Mouse (Mus musculus): ENCODE data around the gene Llgl2. TPM values are rescaled to one million over a fixed set of nuclear protein-coding genes. Genes with fewer than 3 reads are reported as not detected.
A peak's percentile ranks its signal among the peaks of the same experiment; 100 is the strongest.

The Llgl2 gene
- polyA plus RNA-seq, 1 experiment: 268 TPM

- Histone ChIP-seq H3K36me3 (ENCODE audit: control insufficient read depth, insufficient read depth, low read length) (peaks cover 15% of the 10 kb centered on the region), H3K4me1 (ENCODE audit: control insufficient read depth, insufficient read depth, insufficient read length, low read length) (peaks cover 22% of the 10 kb centered on the region), H3K4me3 (ENCODE audit: low read depth, low read length) (peak within 1 kb of the TSS; percentile 94), H3K27me3 (ENCODE audit: control insufficient read depth, insufficient read depth, low read length) (no peaks in the 10 kb centered on the region), H3K27ac (ENCODE audit: insufficient read depth, low read depth, low read length) (peak within 1 kb of the TSS; percentile 48)
- no peak for TF ChIP-seq CTCF (IDR thresholded peaks at IDR 0.05; ENCODE audit: extremely low read depth, insufficient read length, insufficient replicate concordance, low read depth, low read length)
- peak; percentile 34; the same call in 1 of the 2 replicates for TF ChIP-seq POLR2A (IDR thresholded peaks at IDR 0.05; ENCODE audit: low read depth, low read length)
- WGBS: under 1% methylated on average over 84 of the region's 84 CpGs
These were observed 9.0 kb upstream of the Llgl2 start, which contains the start of gene Tsen54 for GRCm38 (mm10) chr11:115814605-115815450. Tsen54 (plus strand) TSS chr11:115814724.

GRCm38 (mm10) chr11:115817331-115817730 is 6.5 kb upstream of the Llgl2 start:
- WGBS: 83% methylated on average over 5 of the region's 5 CpGs
- TF ChIP-seq POLR2A (IDR thresholded peaks at IDR 0.05; ENCODE audit: low read depth, low read length) (no peak), CTCF (IDR thresholded peaks at IDR 0.05; ENCODE audit: extremely low read depth, insufficient read length, insufficient replicate concordance, low read depth, low read length) (no peak)
- Histone ChIP-seq H3K4me3 (ENCODE audit: low read depth, low read length) (no peak overlapping the region), H3K4me1 (ENCODE audit: control insufficient read depth, insufficient read depth, insufficient read length, low read length) (peaks cover 7% of the 10 kb centered on the region; the same call in 1 of the 2 replicates), H3K36me3 (ENCODE audit: control insufficient read depth, insufficient read depth, low read length) (peaks cover 18% of the 10 kb centered on the region), H3K27ac (ENCODE audit: insufficient read depth, low read depth, low read length) (no peak overlapping the region), H3K27me3 (ENCODE audit: control insufficient read depth, insufficient read depth, low read length) (no peaks in the 10 kb centered on the region)

DNA sequence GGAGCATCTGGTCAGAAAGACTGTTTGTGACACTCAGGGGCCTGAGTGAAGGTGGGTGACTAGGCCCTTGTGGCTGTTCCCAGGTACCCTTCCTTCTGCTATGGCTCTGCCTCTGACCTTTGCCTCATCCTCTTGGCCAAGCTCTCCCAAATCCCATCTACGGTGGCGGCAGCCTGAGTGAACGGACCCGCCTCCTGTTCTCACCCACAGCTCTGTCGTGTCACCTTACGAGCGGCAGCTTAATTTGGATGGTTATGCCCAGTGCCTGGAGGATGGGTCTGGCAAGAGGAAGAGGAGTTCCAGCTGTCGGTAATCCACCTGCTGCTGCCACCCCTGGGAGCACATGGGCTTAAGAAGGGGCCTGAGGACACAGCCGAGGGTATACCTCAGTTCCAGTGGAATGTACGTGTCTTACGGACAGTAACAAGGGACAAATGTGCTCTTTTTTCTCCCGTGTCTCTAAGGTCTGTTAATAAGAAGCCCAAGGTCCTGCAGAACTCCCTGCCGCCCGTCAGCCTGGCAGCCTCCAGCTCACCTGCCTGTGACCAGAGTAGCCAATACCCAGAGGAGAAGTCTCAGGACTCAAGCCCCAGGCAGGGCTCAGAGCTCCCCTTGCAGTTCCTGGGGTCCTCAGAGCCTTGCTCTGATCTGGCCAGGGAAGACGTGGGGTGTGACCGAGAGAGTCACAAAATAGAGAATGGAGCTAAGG is 3.8 kb upstream of the Llgl2 start:
- 89% methylated on average over 16 of the region's 16 CpGs for WGBS
- TF ChIP-seq POLR2A (IDR thresholded peaks at IDR 0.05; ENCODE audit: low read depth, low read length): no peak
- no peak for TF ChIP-seq CTCF (IDR thresholded peaks at IDR 0.05; ENCODE audit: extremely low read depth, insufficient read length, insufficient replicate concordance, low read depth, low read length)
- no peak overlapping the region for H3K4me3 ChIP-seq (ENCODE audit: low read depth, low read length)
- no peaks in the 10 kb centered on the region for H3K27me3 ChIP-seq (ENCODE audit: control insufficient read depth, insufficient read depth, low read length)
- H3K27ac ChIP-seq (ENCODE audit: insufficient read depth, low read depth, low read length): no peak overlapping the region
- peaks cover 18% of the 10 kb centered on the region for H3K36me3 ChIP-seq (ENCODE audit: control insufficient read depth, insufficient read depth, low read length)
- peaks cover 5% of the 10 kb centered on the region for H3K4me1 ChIP-seq (ENCODE audit: control insufficient read depth, insufficient read depth, insufficient read length, low read length)

GRCm38 (mm10) chr11:115821001-115821400 is 2.8 kb upstream of the Llgl2 start:
- H3K36me3 ChIP-seq (ENCODE audit: control insufficient read depth, insufficient read depth, low read length): peaks cover 18% of the 10 kb centered on the region
- WGBS: 60% methylated on average over 4 of the region's 4 CpGs
- no peak overlapping the region for H3K4me3 ChIP-seq (ENCODE audit: low read depth, low read length)
- H3K27me3 ChIP-seq (ENCODE audit: control insufficient read depth, insufficient read depth, low read length): no peaks in the 10 kb centered on the region
- H3K4me1 ChIP-seq (ENCODE audit: control insufficient read depth, insufficient read depth, insufficient read length, low read length): peaks cover 3% of the 10 kb centered on the region; the same call in 1 of the 2 replicates
- no peak overlapping the region for H3K27ac ChIP-seq (ENCODE audit: insufficient read depth, low read depth, low read length)
- no peak for TF ChIP-seq CTCF (IDR thresholded peaks at IDR 0.05; ENCODE audit: extremely low read depth, insufficient read length, insufficient replicate concordance, low read depth, low read length)
- no peak for TF ChIP-seq POLR2A (IDR thresholded peaks at IDR 0.05; ENCODE audit: low read depth, low read length)

DNA sequence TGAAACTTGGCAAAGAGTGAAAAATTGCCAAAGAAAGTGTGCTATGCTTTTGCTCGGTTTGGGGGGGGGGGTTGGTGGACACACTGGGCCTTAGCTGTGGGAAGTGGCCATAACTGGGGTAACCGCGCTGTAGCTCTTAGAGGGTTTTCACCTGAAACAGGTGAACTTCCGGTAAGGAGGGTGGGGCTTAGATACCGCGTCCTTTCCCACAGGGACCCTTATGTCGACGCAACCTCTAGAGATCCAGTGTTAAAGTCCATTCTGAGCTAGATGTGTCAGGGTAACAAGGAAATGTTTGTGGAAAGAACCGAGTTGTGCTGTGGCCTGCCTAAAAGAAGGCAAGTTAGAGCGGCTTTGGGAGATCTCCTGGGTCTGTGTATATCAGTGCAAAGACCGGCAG is 964 bp downstream of the Llgl2 start:
- Histone ChIP-seq H3K4me1 (ENCODE audit: control insufficient read depth, insufficient read depth, insufficient read length, low read length) (peaks cover 13% of the 10 kb centered on the region), H3K36me3 (ENCODE audit: control insufficient read depth, insufficient read depth, low read length) (peaks cover 17% of the 10 kb centered on the region), H3K27me3 (ENCODE audit: control insufficient read depth, insufficient read depth, low read length) (no peaks in the 10 kb centered on the region), H3K4me3 (ENCODE audit: low read depth, low read length) (peak overlapping the region; percentile 80), H3K27ac (ENCODE audit: insufficient read depth, low read depth, low read length) (peak overlapping the region; percentile 91)
- 8% methylated on average over 11 of the region's 11 CpGs for whole genome bisulfite sequencing
- no peak for TF ChIP-seq CTCF (IDR thresholded peaks at IDR 0.05; ENCODE audit: extremely low read depth, insufficient read length, insufficient replicate concordance, low read depth, low read length)
- TF ChIP-seq POLR2A (IDR thresholded peaks at IDR 0.05; ENCODE audit: low read depth, low read length): no peak

DNA sequence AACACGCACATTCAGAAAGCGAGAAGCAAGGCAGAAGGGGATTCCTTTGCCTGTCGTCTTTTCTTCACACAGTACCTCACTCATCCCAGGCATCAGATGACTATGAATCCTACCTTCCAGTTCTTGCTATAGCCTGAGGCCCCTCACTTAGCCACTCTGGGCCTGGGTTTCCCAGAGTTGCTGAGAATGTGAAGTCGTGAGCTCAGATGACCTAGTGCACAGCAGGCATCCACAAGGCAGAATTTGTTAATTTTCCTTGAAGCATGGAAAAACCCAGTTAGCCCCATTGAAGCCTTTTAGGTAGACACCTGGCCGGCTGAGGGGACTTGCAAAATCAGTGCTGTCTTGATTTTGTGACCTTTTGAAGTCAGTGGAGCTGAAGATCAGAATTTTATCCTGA is 2.6 kb downstream of the Llgl2 start:
- H3K27ac ChIP-seq (ENCODE audit: insufficient read depth, low read depth, low read length): no peak overlapping the region
- H3K27me3 ChIP-seq (ENCODE audit: control insufficient read depth, insufficient read depth, low read length): no peaks in the 10 kb centered on the region
- H3K36me3 ChIP-seq (ENCODE audit: control insufficient read depth, insufficient read depth, low read length): peaks cover 6% of the 10 kb centered on the region; the same call in 1 of the 2 replicates
- no peak overlapping the region for H3K4me3 ChIP-seq (ENCODE audit: low read depth, low read length)
- WGBS: 67% methylated on average over 5 of the region's 5 CpGs
- H3K4me1 ChIP-seq (ENCODE audit: control insufficient read depth, insufficient read depth, insufficient read length, low read length): peaks cover 19% of the 10 kb centered on the region
- TF ChIP-seq POLR2A (IDR thresholded peaks at IDR 0.05; ENCODE audit: low read depth, low read length) (no peak), CTCF (IDR thresholded peaks at IDR 0.05; ENCODE audit: extremely low read depth, insufficient read length, insufficient replicate concordance, low read depth, low read length) (no peak)

DNA sequence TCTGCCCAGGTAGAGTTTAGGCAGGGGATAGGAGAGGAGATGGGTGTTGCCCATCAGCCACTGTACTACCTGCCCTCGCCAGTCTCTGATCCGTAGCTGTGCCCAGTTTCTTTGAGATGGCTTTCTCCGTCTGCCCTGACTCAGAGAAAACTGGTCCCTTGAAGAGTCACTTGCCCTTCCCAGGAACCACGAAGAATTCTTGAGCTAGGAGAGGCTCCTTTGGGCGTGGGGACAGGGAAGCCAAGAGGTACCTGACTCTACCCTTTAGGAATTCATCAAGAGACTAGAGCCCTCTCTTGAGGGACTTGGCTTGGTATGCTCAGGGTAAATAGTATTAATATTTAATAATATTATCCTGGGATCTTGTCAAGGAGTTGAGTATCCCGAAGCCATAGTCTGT is 3.8 kb downstream of the Llgl2 start:
- H3K27ac ChIP-seq (ENCODE audit: insufficient read depth, low read depth, low read length): no peak overlapping the region
- no peak overlapping the region for H3K4me3 ChIP-seq (ENCODE audit: low read depth, low read length)
- H3K4me1 ChIP-seq (ENCODE audit: control insufficient read depth, insufficient read depth, insufficient read length, low read length): peaks cover 30% of the 10 kb centered on the region
- TF ChIP-seq CTCF (IDR thresholded peaks at IDR 0.05; ENCODE audit: extremely low read depth, insufficient read length, insufficient replicate concordance, low read depth, low read length) (no peak), POLR2A (IDR thresholded peaks at IDR 0.05; ENCODE audit: low read depth, low read length) (no peak)
- H3K36me3 ChIP-seq (ENCODE audit: control insufficient read depth, insufficient read depth, low read length): peaks cover 6% of the 10 kb centered on the region; the same call in 1 of the 2 replicates
- H3K27me3 ChIP-seq (ENCODE audit: control insufficient read depth, insufficient read depth, low read length): no peaks in the 10 kb centered on the region
- WGBS: 43% methylated on average over 6 of the region's 6 CpGs
